Mouse (Mus musculus) lung, postnatal 36 days (tissue): ENCODE measurements around the gene Dgki.

Experiments used
- DNase-seq: peaks from one replicate; pipeline ENCODE4 v3.0.0; 2022; ENCODE audit warnings: mixed read lengths

Gene Dgki

GRCm38 (mm10) chr6:36903159-36903794 lies 396.7 kb downstream of the Dgki start:
- DNase-seq = no peak

GRCm38 (mm10) chr6:36899872-36900271 lies 400.1 kb downstream of the Dgki start:
- DNase-seq = no peak

- DNase-seq = no peak
Measured at GRCm38 (mm10) chr6:36898412-36898811, 401.6 kb downstream of the Dgki start.

GRCm38 (mm10) chr6:36897616-36898149 lies 402.3 kb downstream of the Dgki start:
- no peak for DNase-seq

GRCm38 (mm10) chr6:36896656-36897055 lies 403.3 kb downstream of the Dgki start:
- no peak for DNase-seq

- no peak for DNase-seq
Measured at GRCm38 (mm10) chr6:36891820-36892219, 408.2 kb downstream of the Dgki start.

- DNase-seq = no peak
Measured at GRCm38 (mm10) chr6:36890776-36891175, 409.2 kb downstream of the Dgki start.

- peak; percentile 63 for DNase-seq
Measured at GRCm38 (mm10) chr6:36890296-36890695, 409.7 kb downstream of the Dgki start.

- no peak for DNase-seq
Measured at GRCm38 (mm10) chr6:36881309-36881708, 418.7 kb downstream of the Dgki start.

GRCm38 (mm10) chr6:36880643-36881263 lies 419.2 kb downstream of the Dgki start:
- DNase-seq = no peak

GRCm38 (mm10) chr6:36877399-36877798 lies 422.6 kb downstream of the Dgki start:
- DNase-seq = no peak

GRCm38 (mm10) chr6:36876426-36876825 lies 423.6 kb downstream of the Dgki start:
- DNase-seq = peak; percentile 21

- peak; percentile 58 for DNase-seq
Measured at GRCm38 (mm10) chr6:36875926-36876325, 424.1 kb downstream of the Dgki start.

GRCm38 (mm10) chr6:36872876-36873275 lies 427.1 kb downstream of the Dgki start:
- DNase-seq = no peak

GRCm38 (mm10) chr6:36868217-36868616 lies 431.8 kb downstream of the Dgki start:
- DNase-seq = no peak

GRCm38 (mm10) chr6:36858258-36859041 lies 441.5 kb downstream of the Dgki start:
- DNase-seq = no peak

- DNase-seq = no peak
Measured at GRCm38 (mm10) chr6:36857627-36858257, 442.2 kb downstream of the Dgki start.

GRCm38 (mm10) chr6:36850422-36851129 lies 449.4 kb downstream of the Dgki start:
- peak; percentile 28 for DNase-seq

- no peak for DNase-seq
Measured at GRCm38 (mm10) chr6:36845288-36845687, 454.7 kb downstream of the Dgki start.

GRCm38 (mm10) chr6:36844258-36844657 lies 455.7 kb downstream of the Dgki start:
- no peak for DNase-seq

GRCm38 (mm10) chr6:36843031-36843488 lies 456.9 kb downstream of the Dgki start:
- DNase-seq = no peak
